Mouse (Mus musculus) hindbrain, postnatal 0 days (tissue): ENCODE measurements at regions not wholly inside any gene's neighbourhood (a gene's known extent, or its start where the extent isn't known, plus 50 kb on each side); places are given as distances from the start of the nearest gene placed in this dataset.
A peak's percentile ranks its signal among the peaks of the same experiment; 100 is the strongest.

Source experiments
- ATAC-seq: fragments of 200-750 bp; cut with Nextera tagmentation; 2 replicates; pipeline ENCODE4 v1.8.0; 2017; ENCODE audit warnings: mild to moderate bottlenecking, moderate TSS enrichment, moderate library complexity
- DNase-seq: peaks from one replicate; pipeline ENCODE4 v3.0.0-alpha.2; 2015; ENCODE audit warnings: low spot score
- H3K27ac ChIP-seq: fragments of 300-500 bp; sonication (generic); 2 replicates; pipeline ENCODE4 v1.5.1; 2014; ENCODE audit warnings: mild to moderate bottlenecking
- H3K27me3 ChIP-seq: fragments of 300-500 bp; sonication (generic); 2 replicates; pipeline ENCODE4 v1.6.1; 2014; ENCODE audit warnings: low read length, mixed read lengths; ENCODE audit not compliant: insufficient read depth
- H3K36me3 ChIP-seq: fragments of 300-500 bp; sonication (generic); 2 replicates; pipeline ENCODE4 v1.6.1; 2014; ENCODE audit warnings: low read length, mixed read lengths; ENCODE audit not compliant: insufficient read depth
- H3K4me1 ChIP-seq: fragments of 300-500 bp; sonication (generic); 2 replicates; pipeline ENCODE4 v1.6.1; 2014; ENCODE audit warnings: antibody characterized with exemption, low read length, mixed read lengths; ENCODE audit not compliant: insufficient read depth
- H3K4me2 ChIP-seq: fragments of 300-500 bp; sonication (generic); 2 replicates; pipeline ENCODE4 v1.6.1; 2014; ENCODE audit warnings: low read depth, mild to moderate bottlenecking, low read length, moderate library complexity, mixed read lengths
- H3K4me3 ChIP-seq: fragments of 300-500 bp; sonication (generic); 2 replicates; pipeline ENCODE4 v1.5.1; 2014; ENCODE audit warnings: low read length
- H3K9ac ChIP-seq: fragments of 300-500 bp; sonication (generic); replicated peaks from 2 replicates; pipeline ENCODE4 v1.6.1; 2014; ENCODE audit warnings: mild to moderate bottlenecking, low read length, moderate library complexity, mixed read lengths
- H3K9me3 ChIP-seq: fragments of 300-500 bp; sonication (generic); 2 replicates; pipeline ENCODE4 v1.6.1; 2016; ENCODE audit warnings: low read length, mixed read lengths
- CTCF ChIP-seq: IDR thresholded peaks from 2 replicates; pipeline ENCODE4 v1.5.1; 2016; ENCODE audit warnings: antibody characterized with exemption, control low read depth, low read depth
- WGBS: fragments of 180-500 bp; shearing (Covaris S2); extraction: QIAGEN DNeasy Blood & Tissue Kit; methylation state at CpG from one replicate; pipeline ENCODE4 v1.1.7; 2014; 5-methylcytosine and 5-hydroxymethylcytosine counted together

DNA sequence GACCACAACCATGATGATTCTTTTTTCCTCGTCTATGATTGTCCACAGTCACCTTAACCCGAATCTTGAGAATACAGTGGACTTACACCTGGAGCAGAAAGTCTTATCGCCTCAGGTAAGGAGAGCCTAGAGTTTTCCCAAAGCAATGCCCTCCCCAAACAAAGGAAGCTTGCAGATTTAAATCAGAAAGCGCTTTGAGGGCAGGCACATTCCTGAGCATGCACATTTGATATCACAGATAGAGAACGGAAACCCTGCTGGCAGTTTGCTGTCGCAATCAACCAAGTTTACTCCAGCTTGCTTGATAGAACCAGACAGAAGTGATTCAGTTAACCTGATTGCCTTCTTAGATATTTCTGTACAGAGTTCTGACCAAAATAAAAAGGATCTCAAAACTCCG lies 393.6 kb upstream of the Gm10131 start:
- Histone ChIP-seq H3K4me3 (no peak overlapping the region), H3K27me3 (no peaks in the 10 kb centered on the region), H3K27ac (no peak overlapping the region), H3K9me3 (no peaks in the 10 kb centered on the region), H3K9ac (no peak overlapping the region), H3K4me1 (no peaks in the 10 kb centered on the region), H3K4me2 (no peak overlapping the region), H3K36me3 (no peaks in the 10 kb centered on the region)
- WGBS, result 85% methylated on average over 7 of the region's 7 CpGs
- no peak for TF ChIP-seq CTCF
- no peak for DNase-seq
- no peak for ATAC-seq

DNA sequence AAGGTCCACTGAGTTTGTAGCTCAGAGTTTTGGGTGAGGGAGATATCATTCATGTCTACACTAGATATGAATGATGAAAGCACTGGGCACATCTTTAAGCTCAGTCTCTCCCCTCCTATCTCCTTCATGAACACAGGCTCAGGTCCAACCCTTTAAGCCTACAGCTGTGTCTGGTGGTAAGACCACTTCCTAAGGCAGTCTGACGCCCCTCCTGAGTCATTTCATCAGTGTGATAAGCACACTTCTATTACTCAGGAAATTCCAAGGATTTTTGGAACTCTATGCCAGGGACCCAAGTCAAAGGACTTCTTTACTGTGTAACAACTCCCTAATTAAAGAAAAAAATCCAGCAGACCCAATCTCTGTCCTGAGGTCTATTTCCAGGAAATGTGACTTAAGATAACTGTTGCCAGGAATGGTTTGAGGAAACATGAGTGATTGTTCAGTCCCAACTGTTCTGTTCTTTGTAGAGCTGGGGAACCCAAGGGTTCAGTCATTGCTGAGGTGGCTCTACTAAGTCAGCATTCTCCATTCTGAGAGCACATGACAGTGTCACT lies 391.1 kb upstream of the Gm10131 start:
- no peak for ATAC-seq
- Histone ChIP-seq H3K4me2 (no peak overlapping the region), H3K4me1 (no peaks in the 10 kb centered on the region), H3K27me3 (no peaks in the 10 kb centered on the region), H3K27ac (no peak overlapping the region), H3K9me3 (no peaks in the 10 kb centered on the region), H3K4me3 (no peak overlapping the region), H3K36me3 (no peaks in the 10 kb centered on the region), H3K9ac (no peak overlapping the region)
- no peak for TF ChIP-seq CTCF
- WGBS, result 86% methylated on average over 1 of the region's 1 CpGs
- no peak for DNase-seq

GRCm38 (mm10) chr8:34499196-34499595 lies 387.7 kb upstream of the Gm10131 start:
- Histone ChIP-seq H3K27ac (no peak overlapping the region), H3K9me3 (no peaks in the 10 kb centered on the region), H3K4me2 (no peak overlapping the region), H3K9ac (no peak overlapping the region), H3K27me3 (no peaks in the 10 kb centered on the region), H3K4me1 (no peaks in the 10 kb centered on the region), H3K36me3 (no peaks in the 10 kb centered on the region), H3K4me3 (no peak overlapping the region)
- no peak for ATAC-seq
- TF ChIP-seq CTCF, result no peak
- DNase-seq, result no peak
- WGBS, result 77% methylated on average over 3 of the region's 3 CpGs

DNA sequence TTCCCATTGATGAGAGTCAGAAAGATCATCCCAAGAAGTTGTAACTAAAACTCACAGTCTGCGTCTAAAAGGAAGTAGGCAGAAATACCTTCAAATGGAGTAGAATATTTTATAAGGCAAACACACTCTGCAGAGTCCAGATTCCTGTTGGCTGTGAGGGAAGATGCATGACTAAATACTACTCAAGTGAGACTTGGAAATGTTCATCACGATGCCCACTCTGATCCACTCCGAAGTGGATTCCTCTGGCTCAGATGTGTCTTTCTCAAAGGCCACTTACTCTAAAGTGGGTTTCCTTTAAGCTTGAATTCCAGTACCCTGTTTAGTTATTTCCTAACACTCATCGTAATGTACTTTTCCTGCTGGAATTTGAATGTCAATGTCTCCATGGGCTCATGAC lies 385.2 kb upstream of the Gm10131 start:
- no peaks in the 10 kb centered on the region for H3K27me3 ChIP-seq
- H3K4me1 ChIP-seq, result no peaks in the 10 kb centered on the region
- H3K4me3 ChIP-seq, result no peak overlapping the region
- no peak overlapping the region for H3K9ac ChIP-seq
- H3K36me3 ChIP-seq, result no peaks in the 10 kb centered on the region
- H3K4me2 ChIP-seq, result no peak overlapping the region
- WGBS, result 94% methylated on average over 4 of the region's 4 CpGs
- no peaks in the 10 kb centered on the region for H3K9me3 ChIP-seq
- ATAC-seq (no peak), DNase-seq (no peak)
- no peak overlapping the region for H3K27ac ChIP-seq
- TF ChIP-seq CTCF, result no peak

DNA sequence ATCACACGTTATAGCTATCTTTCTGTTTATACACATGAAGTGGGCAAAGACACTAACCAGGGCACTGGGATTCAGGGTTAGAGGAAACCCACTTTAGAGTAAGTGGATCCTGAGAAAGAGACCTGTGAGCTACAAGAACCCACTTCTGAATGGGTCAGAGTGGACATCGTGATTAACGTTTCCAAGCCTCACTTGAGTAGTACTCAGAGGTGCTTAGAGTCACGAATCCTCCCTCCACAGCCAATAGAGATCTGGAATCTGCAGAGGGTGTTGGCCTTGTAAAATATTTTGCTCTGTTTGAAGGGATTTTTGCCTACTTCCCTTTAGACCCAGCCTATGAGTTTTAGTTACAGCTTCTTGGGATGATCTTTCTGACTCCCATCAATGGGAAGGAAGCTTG lies 384.4 kb upstream of the Gm10131 start:
- no peaks in the 10 kb centered on the region for H3K27me3 ChIP-seq
- H3K4me2 ChIP-seq, result no peak overlapping the region
- WGBS, result 95% methylated on average over 4 of the region's 4 CpGs
- no peak overlapping the region for H3K4me3 ChIP-seq
- DNase-seq (no peak), ATAC-seq (no peak)
- no peaks in the 10 kb centered on the region for H3K36me3 ChIP-seq
- H3K27ac ChIP-seq, result no peak overlapping the region
- TF ChIP-seq CTCF, result no peak
- no peaks in the 10 kb centered on the region for H3K9me3 ChIP-seq
- H3K9ac ChIP-seq, result no peak overlapping the region
- H3K4me1 ChIP-seq, result no peaks in the 10 kb centered on the region

DNA sequence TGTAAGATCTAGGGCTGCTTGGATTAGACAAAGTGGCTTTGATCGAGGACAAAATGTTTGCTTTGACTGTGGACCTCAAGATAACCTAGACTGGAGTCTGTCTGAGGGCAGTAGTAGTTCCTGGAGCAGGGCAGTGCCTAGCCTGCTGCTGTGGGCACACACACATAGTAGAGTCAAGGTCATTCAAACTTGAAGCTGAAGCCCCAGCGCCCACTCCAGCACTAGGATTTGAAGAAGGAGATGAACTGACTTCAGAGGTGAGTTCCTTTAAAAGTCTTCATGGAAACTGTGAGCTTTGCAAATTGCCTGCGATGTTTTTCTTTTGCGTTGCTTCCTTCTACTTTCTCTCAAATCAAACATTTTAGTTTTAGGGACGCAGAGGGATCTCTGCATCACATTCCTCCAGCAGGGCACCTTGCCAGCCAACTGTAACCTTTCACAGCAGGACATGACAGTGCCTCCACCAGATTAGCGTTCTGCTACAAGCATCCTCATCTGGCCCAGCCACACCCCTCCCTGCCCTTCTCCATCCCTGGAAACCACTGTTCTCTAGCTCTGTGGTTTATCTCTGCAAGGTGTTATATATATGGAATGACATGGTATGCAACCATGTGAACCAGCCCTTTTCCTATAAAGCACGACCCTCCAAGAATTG lies 377.3 kb upstream of the Gm10131 start:
- WGBS, result 64% methylated on average over 7 of the region's 7 CpGs
- no peak for ATAC-seq

GRCm38 (mm10) chr8:34486433-34487096 lies 375.0 kb upstream of the Gm10131 start:
- H3K4me1 ChIP-seq, result no peaks in the 10 kb centered on the region
- DNase-seq (peak; percentile 12), ATAC-seq (no peak)
- H3K27me3 ChIP-seq, result no peaks in the 10 kb centered on the region
- H3K27ac ChIP-seq, result no peak overlapping the region
- 36% methylated on average over 17 of the region's 17 CpGs for WGBS
- no peak overlapping the region for H3K9ac ChIP-seq
- H3K9me3 ChIP-seq, result no peaks in the 10 kb centered on the region
- no peak for TF ChIP-seq CTCF
- no peaks in the 10 kb centered on the region for H3K36me3 ChIP-seq
- no peak overlapping the region for H3K4me3 ChIP-seq
- no peak overlapping the region for H3K4me2 ChIP-seq

More for the DNA sequence above, 377.3 kb upstream of the Gm10131 start:
- Histone ChIP-seq H3K4me3 (no peak overlapping the region), H3K4me1 (no peaks in the 10 kb centered on the region), H3K9ac (no peak overlapping the region), H3K4me2 (no peak overlapping the region), H3K9me3 (no peaks in the 10 kb centered on the region), H3K36me3 (no peaks in the 10 kb centered on the region), H3K27me3 (no peaks in the 10 kb centered on the region), H3K27ac (no peak overlapping the region)
- no peak for TF ChIP-seq CTCF
- no peak for DNase-seq
